Mouse (Mus musculus): ENCODE measurements around the gene Ccnl2.

Gene Ccnl2

DNA sequence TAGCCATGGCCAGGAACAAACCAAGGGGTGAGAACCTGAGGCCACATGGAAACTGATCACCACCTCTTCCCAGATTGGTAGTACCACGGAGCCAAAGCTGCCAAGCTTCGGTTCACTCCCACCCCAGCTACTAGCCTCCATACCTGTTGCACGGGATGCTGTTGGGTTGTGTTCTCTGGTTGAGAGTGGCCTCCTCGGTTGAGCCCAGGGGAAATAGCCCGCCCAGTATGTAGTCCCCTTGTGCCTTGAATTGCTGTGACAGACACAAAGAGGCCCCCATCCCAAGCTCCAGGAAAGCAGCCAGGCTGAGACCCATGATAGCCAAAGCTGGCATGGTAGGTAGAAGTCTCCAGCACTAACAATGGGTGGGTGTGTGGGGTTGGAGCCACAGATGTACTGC lies 50.7 kb downstream of the Ccnl2 start, which contains the start of gene Tas1r3:
Gene Tas1r3 (minus strand): TSS at position 362 of the 400 bp plus-strand sequence.
- in situ Hi-C loops (cut with MboI, MseI): no loop called here

DNA sequence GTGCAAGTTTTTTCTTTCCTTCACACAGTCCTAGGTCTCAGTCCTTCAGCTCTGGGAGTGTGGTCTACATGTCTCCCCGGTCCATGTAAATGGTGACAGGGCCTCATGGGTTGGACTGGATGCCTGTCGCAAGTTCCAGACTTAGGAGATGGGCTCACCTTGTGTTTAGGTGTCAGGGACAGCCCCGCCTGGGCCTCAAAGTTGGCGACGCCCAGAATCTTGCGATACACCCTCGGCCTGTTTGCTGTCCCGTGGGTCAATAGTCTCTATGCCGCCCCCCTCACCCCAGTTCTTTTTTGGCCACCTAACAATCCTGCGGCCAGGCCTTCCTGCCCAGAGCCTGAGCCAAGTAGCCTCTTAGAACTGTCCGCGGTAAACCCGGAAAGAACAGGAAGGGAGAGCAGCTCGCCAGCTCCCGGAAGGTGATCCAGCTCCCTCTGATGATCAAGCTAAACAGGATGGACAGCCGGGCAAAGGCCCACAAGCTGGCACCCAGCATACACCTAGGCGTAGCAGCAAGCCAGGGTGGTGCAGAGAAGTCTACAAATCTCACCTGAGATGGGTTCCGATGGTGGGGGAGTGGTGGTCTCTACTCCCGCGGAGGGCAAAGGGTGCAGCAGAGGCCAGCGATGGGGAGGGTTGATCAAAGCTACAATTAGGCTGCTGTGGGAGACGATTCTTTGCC lies 56.5 kb downstream of the Ccnl2 start:
- in situ Hi-C loops (cut with MboI, MseI): no loop called here

DNA sequence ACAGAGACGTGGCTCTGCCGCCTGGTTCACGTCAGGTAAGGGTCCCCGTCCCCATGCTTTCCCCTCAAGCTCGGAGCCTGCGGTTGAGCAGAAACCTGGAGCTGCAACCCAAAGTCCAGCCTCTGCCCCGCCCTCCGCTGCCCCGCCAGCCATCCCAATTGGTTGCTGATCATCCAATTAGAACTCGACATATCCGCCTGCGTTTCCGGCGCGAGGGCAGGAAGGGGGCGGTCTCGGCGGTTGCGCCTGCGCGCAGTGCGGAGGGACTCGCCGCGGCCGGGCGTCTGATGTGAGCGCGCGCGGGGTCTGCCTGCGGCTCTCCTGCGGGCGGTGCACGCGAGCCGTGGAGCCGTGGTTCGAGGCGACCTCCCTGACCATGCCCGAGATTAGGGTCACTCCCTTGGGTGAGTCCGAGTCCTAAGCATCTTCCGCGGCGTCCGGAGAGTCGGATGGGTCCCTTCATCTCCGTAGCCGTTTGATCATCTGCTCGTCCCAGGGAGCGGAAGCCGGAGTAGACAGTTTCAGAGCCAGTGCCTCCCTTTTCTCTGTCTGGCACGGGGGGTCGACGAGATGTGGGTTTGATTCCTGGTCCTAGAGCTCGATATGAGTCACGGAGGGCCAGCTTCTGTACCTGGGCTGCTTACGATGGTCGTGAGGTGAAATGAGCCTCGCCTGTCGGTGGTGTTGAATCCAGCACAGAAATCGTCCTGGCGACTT lies 57.2 kb downstream of the Ccnl2 start, which contains the start of the genes Cptp and Ints11:
Gene Cptp (minus strand): TSS at position 124 of the 717 bp plus-strand sequence.
Gene Ints11 (plus strand): TSS at position 230 of the 717 bp plus-strand sequence.
- in situ Hi-C loops (cut with MboI, MseI): no loop called here

DNA sequence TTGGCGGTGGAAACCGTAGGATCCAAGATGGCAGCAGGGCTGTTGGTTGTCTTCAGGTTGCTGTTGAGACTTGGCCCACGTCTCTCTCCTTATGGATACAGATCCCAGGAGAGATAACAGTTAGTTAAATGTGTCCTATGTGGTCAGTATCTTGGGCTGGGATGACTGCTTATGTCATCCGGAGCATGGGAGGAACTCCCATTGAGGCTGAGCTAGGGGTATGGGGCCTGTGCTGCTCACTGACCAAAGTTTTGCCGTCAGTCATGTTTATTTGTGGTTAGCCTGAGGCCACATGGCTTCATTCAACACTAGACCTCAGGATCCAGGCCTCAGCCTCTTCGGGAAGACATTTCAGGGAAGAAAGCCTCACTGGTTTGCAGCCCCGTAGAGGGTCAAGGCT lies 59.1 kb downstream of the Ccnl2 start:
- in situ Hi-C loops (cut with MboI, MseI): no loop called here
